Mouse (Mus musculus) gastrocnemius, postnatal 10 days (tissue): Measurements from ENCODE around the gene Hmgn2. TPM values are rescaled to one million over a fixed set of nuclear protein-coding genes. Genes with fewer than 3 reads are reported as not detected.

Source experiments
- DNase-seq: peaks from one replicate; pipeline ENCODE4 v3.0.0; 2021; ENCODE audit warnings: mixed read lengths
- total RNA-seq, 2 experiments: library from RNA; stranded (reverse); gene quantifications; 2 replicates each; pipeline ENCODE4 v1.2.3; 2021

Hmgn2 gene
- total RNA-seq, 2 experiments from 2014 or later, result 225 to 257 TPM

- DNase-seq, result no peak
Measured at GRCm38 (mm10) chr4:133978021-133978711, 9.7 kb upstream of the Hmgn2 start.

GRCm38 (mm10) chr4:133971741-133972140 is 3.3 kb upstream of the Hmgn2 start:
- DNase-seq, result no peak

GRCm38 (mm10) chr4:133970876-133971275 is 2.4 kb upstream of the Hmgn2 start:
- peak; percentile 52 for DNase-seq

GRCm38 (mm10) chr4:133970196-133970595 is 1.7 kb upstream of the Hmgn2 start:
- DNase-seq, result no peak

- DNase-seq, result no peak
Measured at GRCm38 (mm10) chr4:133969114-133969770, 792 bp upstream of the Hmgn2 start.

GRCm38 (mm10) chr4:133967866-133968149 is 642 bp downstream of the Hmgn2 start:
- peak; percentile 90 for DNase-seq

- DNase-seq, result peak; percentile 99
Measured at GRCm38 (mm10) chr4:133967138-133967865, 1.1 kb downstream of the Hmgn2 start.

- no peak for DNase-seq
Measured at GRCm38 (mm10) chr4:133966271-133966940, 2.0 kb downstream of the Hmgn2 start.

- no peak for DNase-seq
Measured at GRCm38 (mm10) chr4:133962566-133962965, 5.9 kb downstream of the Hmgn2 start.

- DNase-seq, result no peak
Measured at GRCm38 (mm10) chr4:133958884-133959283, 9.6 kb downstream of the Hmgn2 start.

- DNase-seq, result no peak
Measured at GRCm38 (mm10) chr4:133956358-133956757, 12.1 kb downstream of the Hmgn2 start.

- DNase-seq, result no peak
Measured at GRCm38 (mm10) chr4:133946736-133947135, 21.7 kb downstream of the Hmgn2 start.

- DNase-seq, result no peak
Measured at GRCm38 (mm10) chr4:133943791-133944190, 24.7 kb downstream of the Hmgn2 start.

- DNase-seq, result no peak
Measured at GRCm38 (mm10) chr4:133942679-133943078, 25.8 kb downstream of the Hmgn2 start.

GRCm38 (mm10) chr4:133941576-133941975 is 26.9 kb downstream of the Hmgn2 start:
- no peak for DNase-seq

- DNase-seq, result no peak
Measured at GRCm38 (mm10) chr4:133940386-133941260, 27.8 kb downstream of the Hmgn2 start.

GRCm38 (mm10) chr4:133938077-133938476 is 30.4 kb downstream of the Hmgn2 start:
- no peak for DNase-seq

- DNase-seq, result no peak
Measured at GRCm38 (mm10) chr4:133931785-133932184, 36.7 kb downstream of the Hmgn2 start.

GRCm38 (mm10) chr4:133931349-133931748 is 37.1 kb downstream of the Hmgn2 start:
- no peak for DNase-seq

- no peak for DNase-seq
Measured at GRCm38 (mm10) chr4:133929278-133929670, 39.2 kb downstream of the Hmgn2 start.

- DNase-seq, result no peak
Measured at GRCm38 (mm10) chr4:133928576-133929277, 39.7 kb downstream of the Hmgn2 start.
